Mouse (Mus musculus) CD4-positive naive resting alpha-beta T cell, adult 76 days (primary cell): ENCODE data around the gene Mup9. TPM values are rescaled to one million over a fixed set of nuclear protein-coding genes. Genes with fewer than 3 reads are reported as not detected.

Source experiments
- total RNA-seq: library from RNA; stranded (reverse); gene quantifications from one replicate; pipeline ENCODE4 v1.2.4, GENCODE M21; 2023

The Mup9 gene
- not detected for total RNA-seq

DNA sequence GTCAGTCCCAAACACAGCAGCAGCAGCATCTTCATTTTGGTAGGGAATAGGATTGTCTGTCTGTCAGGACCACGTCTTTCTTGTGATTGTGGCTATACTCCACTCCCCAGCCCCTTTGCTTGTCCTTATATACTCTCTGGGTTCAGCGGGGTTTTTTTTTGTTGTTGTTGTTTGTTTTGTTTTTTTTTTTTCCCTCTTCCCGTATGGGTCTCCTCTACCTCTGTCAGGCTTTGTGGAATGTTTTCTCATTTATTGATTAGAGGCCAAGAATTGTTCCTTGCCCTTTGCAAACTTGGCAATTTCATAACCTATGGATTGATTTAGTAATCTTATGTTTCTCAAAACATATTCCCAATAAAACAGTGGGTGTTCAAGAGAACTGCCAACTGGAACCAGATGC, at the start of gene Mup9:
Mup9 (minus strand) TSS at position 101 of the 400 bp plus-strand sequence.

Other genes starting within 250 kb of the Mup9 start
- not detected for gene Mup8, start 199.4 kb downstream of the Mup9 start, total RNA-seq
- gene Mup1, start 80.0 kb upstream of the Mup9 start, total RNA-seq = not detected
- not detected for gene Mup10, start 160.2 kb upstream of the Mup9 start, total RNA-seq
- gene Mup11, start 240.5 kb upstream of the Mup9 start, total RNA-seq = not detected